14 mouse cellular contexts compared by ENCODE assay signal in the genomic region with DNA sequence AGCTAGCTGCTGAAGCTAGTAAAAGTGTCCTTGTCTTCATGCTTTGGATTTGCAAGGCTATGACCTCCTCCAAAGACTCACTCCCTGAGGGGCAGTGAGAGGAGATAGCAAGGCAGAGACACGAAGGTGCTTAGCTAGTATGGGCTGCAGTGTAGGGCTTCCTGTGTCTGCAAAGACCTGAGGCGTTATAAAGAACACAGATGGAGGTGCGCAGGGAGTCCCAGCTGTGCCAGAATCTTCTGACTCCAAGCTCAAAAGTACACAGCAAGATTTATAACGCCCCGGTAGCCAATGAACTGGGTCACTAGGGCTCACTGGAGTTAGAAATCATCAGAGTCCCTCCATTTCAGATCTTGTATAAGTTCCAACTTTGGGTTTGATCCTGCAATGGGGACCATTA.
DNase-seq lines count a peak whose midpoint lies in the region.
"Had no signal": no experiment of that assay in that cellular context is flagged by ENCODE, and none has a peak within 500 bp of the region (broad histone marks: within the 10 kb centered on the region; RNA-seq: fewer than 3 reads in every experiment).

No protein-coding gene starts in this region.

- peak; percentile 30 for DNase-seq in cerebellum, adult 11-12 months
- no peak for DNase-seq in cerebellum, adult 9-10 months
- DNase-seq in cerebellum, postnatal 14 days, result peak; percentile 25 to 37
- DNase-seq in cerebellum, adult 11 months, result no peak
- DNase-seq in heart, adult 11 months, result peak; percentile 59
- DNase-seq in heart, postnatal 36 days, result no peak
- DNase-seq in thymus, postnatal 14 days, result peak; percentile 32
- DNase-seq in thymus, adult 18-20 months, result no peak
- DNase-seq: adrenal gland, adult 8-10 months; adrenal gland, postnatal 14 days; adrenal gland, postnatal 36 days; B cell, adult 2 months; cerebellum, adult 8-10 months; forebrain, postnatal 0 days had no signal

- intact Hi-C loops in heart, postnatal 36 days (cut with DNase I), result no loop called here

Comparison
In these comparisons a context has a peak if more than half of its experiments do, and no peak if none do; other contexts are left out.
1. DNase-seq: peak in cerebellum, adult 11-12 months (single experiment), cerebellum, postnatal 14 days (2 of 2), heart, adult 11 months (single experiment) and thymus, postnatal 14 days (single experiment); none in cerebellum, adult 9-10 months (single experiment), cerebellum, adult 11 months (single experiment), heart, postnatal 36 days (0 of 2) and thymus, adult 18-20 months (0 of 2).